Mouse (Mus musculus) liver, postnatal 0 days (tissue): Measurements from ENCODE around the gene C130074G19Rik.

Source experiments
- CTCF ChIP-seq: sonication (generic); IDR thresholded peaks from 2 replicates; pipeline ENCODE4 v1.5.1; 2016; ENCODE audit warnings: antibody characterized with exemption, low read depth
- EP300 ChIP-seq: IDR thresholded peaks from 2 replicates; pipeline ENCODE4 v1.6.1; 2016; ENCODE audit warnings: antibody characterized with exemption, low read depth, mild to moderate bottlenecking

GRCm38 (mm10) chr1:184873910-184874309, 9.1 kb downstream of the C130074G19Rik start:
- TF ChIP-seq CTCF (no peak), EP300 (no peak)
